Mouse (Mus musculus): ENCODE data around the gene Olfr411.
A peak's percentile ranks its signal among the peaks of the same experiment; 100 is the strongest.

Olfr411 gene

GRCm38 (mm10) chr11:74352550-74352949, at the start of gene Olfr411:
Gene Olfr411 (minus strand): TSS chr11:74352650.
- no peak for DNase-seq (ENCODE audit: low spot score)

- DNase-seq (ENCODE audit: low spot score): no peak
Measured at GRCm38 (mm10) chr11:74402126-74402525, 49.7 kb upstream of the Olfr411 start.

- no peak for DNase-seq (ENCODE audit: low spot score)
Measured at GRCm38 (mm10) chr11:74395583-74395982, 43.1 kb upstream of the Olfr411 start.

GRCm38 (mm10) chr11:74393489-74393888, 41.0 kb upstream of the Olfr411 start:
- no peak for DNase-seq (ENCODE audit: low spot score)

- DNase-seq (ENCODE audit: low spot score): no peak
Measured at GRCm38 (mm10) chr11:74392903-74393302, 40.5 kb upstream of the Olfr411 start.

- DNase-seq (ENCODE audit: low spot score): no peak
Measured at GRCm38 (mm10) chr11:74391899-74392298, 39.4 kb upstream of the Olfr411 start.

GRCm38 (mm10) chr11:74387203-74387602, 34.8 kb upstream of the Olfr411 start:
- DNase-seq (ENCODE audit: low spot score): no peak

- no peak for DNase-seq (ENCODE audit: low spot score)
Measured at GRCm38 (mm10) chr11:74385674-74386073, 33.2 kb upstream of the Olfr411 start.

- DNase-seq (ENCODE audit: low spot score): no peak
Measured at GRCm38 (mm10) chr11:74379166-74379873, 26.9 kb upstream of the Olfr411 start.

- no peak for DNase-seq (ENCODE audit: low spot score)
Measured at GRCm38 (mm10) chr11:74376847-74377246, 24.4 kb upstream of the Olfr411 start.

- DNase-seq (ENCODE audit: low spot score): peak; percentile 76
Measured at GRCm38 (mm10) chr11:74371393-74372100, 19.1 kb upstream of the Olfr411 start.

- DNase-seq (ENCODE audit: low spot score): no peak
Measured at GRCm38 (mm10) chr11:74361769-74362168, 9.3 kb upstream of the Olfr411 start, which contains the start of gene Olfr412. Gene Olfr412 (plus strand): TSS chr11:74362069.

GRCm38 (mm10) chr11:74337931-74338330, 14.5 kb downstream of the Olfr411 start, which contains the start of gene Olfr410:
Gene Olfr410 (minus strand): TSS chr11:74338031.
- DNase-seq (ENCODE audit: low spot score): no peak

GRCm38 (mm10) chr11:74328781-74329180, 23.7 kb downstream of the Olfr411 start:
- no peak for DNase-seq (ENCODE audit: low spot score)

- DNase-seq (ENCODE audit: low spot score): no peak
Measured at GRCm38 (mm10) chr11:74326044-74326443, 26.4 kb downstream of the Olfr411 start.
